Comparison of ENCODE assay signal across 10 mouse cellular contexts in the genomic region with DNA sequence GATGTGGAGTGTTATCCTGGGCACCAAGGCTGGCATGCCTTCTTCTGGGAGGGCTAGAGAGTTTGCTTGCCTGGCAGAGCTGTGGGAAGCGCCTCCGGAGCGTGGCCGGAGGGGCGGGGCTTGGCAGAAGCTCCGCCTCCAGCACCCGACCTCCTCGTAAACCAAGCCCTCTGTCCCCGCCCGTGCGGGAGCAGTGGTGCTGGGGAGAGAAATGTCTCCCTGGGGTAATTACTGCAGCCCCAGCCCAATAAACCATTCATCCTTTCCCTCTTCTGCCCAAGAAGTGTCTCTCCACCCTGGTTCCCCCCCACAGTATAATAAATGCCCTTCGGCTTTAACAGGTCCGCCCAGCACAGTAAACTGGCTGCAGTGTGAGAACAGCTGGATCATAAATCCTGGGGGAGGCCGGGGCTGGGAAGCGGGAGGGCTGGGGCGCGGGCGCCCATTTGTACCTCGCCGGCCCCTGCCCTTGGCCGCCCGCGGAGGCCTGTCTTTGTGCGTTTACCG. TPM values are rescaled to one million over a fixed set of nuclear protein-coding genes. Genes with fewer than 3 reads are reported as not detected.
DNase-seq lines count a peak whose midpoint lies in the region; ATAC-seq and TF ChIP-seq lines count a peak whose summit lies in the region.
"Had no signal": no experiment of that assay in that cellular context is flagged by ENCODE, and none has a peak within 500 bp of the region (broad histone marks: within the 10 kb centered on the region; RNA-seq: fewer than 3 reads in every experiment).

No protein-coding gene starts in this region.

- ATAC-seq in kidney, embryonic 14.5 days (ENCODE audit: low FRiP score, low TSS enrichment), result peak; percentile 57
- peak; percentile 21; the same call in 1 of the 2 replicates for ATAC-seq in limb, embryonic 14.5 days (ENCODE audit: low FRiP score, low read depth)
- peak; percentile 66 for ATAC-seq in neural tube, embryonic 11.5 days (ENCODE audit: insufficient read depth, low FRiP score, low TSS enrichment)

- peak overlapping the region; percentile 62 for H3K4me2 ChIP-seq in kidney, embryonic 14.5 days (replicated peaks; ENCODE audit: low read depth, low read length)
- H3K4me2 ChIP-seq in limb, embryonic 14.5 days (replicated peaks; ENCODE audit: low read depth, low read length, severe bottlenecking), result peak overlapping the region; percentile 58
- peak overlapping the region; percentile 94 for H3K4me2 ChIP-seq in neural tube, embryonic 11.5 days (ENCODE audit: low read depth)

- under 1% methylated on average over 19 of the region's 25 CpGs for WGBS in kidney, embryonic 14.5 days
- 2% methylated on average over 22 of the region's 25 CpGs for WGBS in limb, embryonic 14.5 days
- WGBS in neural tube, embryonic 11.5 days, result 1% methylated on average over 23 of the region's 25 CpGs

- peaks cover 28% of the 10 kb centered on the region; the same call in 1 of the 2 replicates for H3K4me1 ChIP-seq in kidney, embryonic 14.5 days (ENCODE audit: control insufficient read depth, insufficient read depth, low read length)
- peaks cover 10% of the 10 kb centered on the region for H3K4me1 ChIP-seq in limb, embryonic 14.5 days (ENCODE audit: control insufficient read depth, insufficient read depth, low read length)
- peaks cover 35% of the 10 kb centered on the region for H3K4me1 ChIP-seq in neural tube, embryonic 11.5 days (ENCODE audit: control insufficient read depth, insufficient read depth, low read length)

- H3K27me3 ChIP-seq in kidney, embryonic 14.5 days (ENCODE audit: control insufficient read depth, insufficient read depth, low read length), result peaks cover 48% of the 10 kb centered on the region
- H3K27me3 ChIP-seq in limb, embryonic 14.5 days (ENCODE audit: control insufficient read depth, insufficient read depth, low read length), result peaks cover 66% of the 10 kb centered on the region
- peaks cover 23% of the 10 kb centered on the region for H3K27me3 ChIP-seq in neural tube, embryonic 11.5 days (ENCODE audit: control insufficient read depth, insufficient read depth, low read length)

- no peak for TF ChIP-seq CTCF in gastrocnemius, adult 2 months (IDR thresholded peaks at IDR 0.05)

- no peak for TF ChIP-seq POLR2A in limb, embryonic 14.5 days (IDR thresholded peaks at IDR 0.05; ENCODE audit: borderline replicate concordance, extremely low read depth, insufficient read depth, insufficient read length)

- H3K9ac ChIP-seq in kidney, embryonic 14.5 days (ENCODE audit: low read depth, low read length), result no peak overlapping the region
- no peak overlapping the region for H3K9ac ChIP-seq in limb, embryonic 14.5 days (ENCODE audit: low read depth, low read length, severe bottlenecking)
- peak overlapping the region; percentile 63 for H3K9ac ChIP-seq in neural tube, embryonic 11.5 days (ENCODE audit: low read length)

- intact Hi-C loops in gastrocnemius, adult 2 months (cut with DNase I), result no loop called here

- DNase-seq in gastrocnemius, adult 2 months, result peak; percentile 53
- no peak for DNase-seq in gastrocnemius, adult 18-20 months (ENCODE audit: low spot score)
- peak; percentile 86 to 88 for DNase-seq in cerebellum, postnatal 10 days
- DNase-seq in frontal cortex, postnatal 36 days (ENCODE audit: low spot score in 2 of 2), result peak; percentile 80 to 84
- no peak for DNase-seq in limb, embryonic 14.5 days (ENCODE audit: low spot score)
- DNase-seq in neural tube, embryonic 11.5 days (ENCODE audit: low spot score), result peak; percentile 89
- peak; percentile 67 for DNase-seq in thymus, postnatal 4 days

- H3K36me3 ChIP-seq in kidney, embryonic 14.5 days (ENCODE audit: control insufficient read depth, insufficient read depth, low read length), result no peaks in the 10 kb centered on the region
- H3K36me3 ChIP-seq in limb, embryonic 14.5 days (ENCODE audit: control insufficient read depth, insufficient read depth, low read length), result no peaks in the 10 kb centered on the region
- peaks cover 3% of the 10 kb centered on the region; the same call in 1 of the 2 replicates for H3K36me3 ChIP-seq in neural tube, embryonic 11.5 days (ENCODE audit: control insufficient read depth, insufficient read depth, low read length)

- H3K27ac ChIP-seq in gastrocnemius, adult 2 months, result no peak overlapping the region
- no peak overlapping the region for H3K27ac ChIP-seq in kidney, embryonic 14.5 days (ENCODE audit: low read depth, low read length)
- H3K27ac ChIP-seq in limb, embryonic 14.5 days (replicated peaks; ENCODE audit: low read depth, low read length), result no peak overlapping the region
- H3K27ac ChIP-seq in neural tube, embryonic 11.5 days (ENCODE audit: low read depth, low read length), result peak overlapping the region; percentile 93

- H3K4me3 ChIP-seq in gastrocnemius, adult 2 months, result peak overlapping the region; percentile 54
- H3K4me3 ChIP-seq in kidney, embryonic 14.5 days (ENCODE audit: low read length), result peak overlapping the region; percentile 24
- H3K4me3 ChIP-seq in limb, embryonic 14.5 days (replicated peaks; ENCODE audit: low read length), result peak overlapping the region; percentile 28
- H3K4me3 ChIP-seq in neural tube, embryonic 11.5 days (ENCODE audit: low read depth, low read length), result peak overlapping the region; percentile 37

- no peaks in the 10 kb centered on the region for H3K9me3 ChIP-seq in kidney, embryonic 14.5 days (ENCODE audit: control insufficient read depth, low read length)
- no peaks in the 10 kb centered on the region for H3K9me3 ChIP-seq in limb, embryonic 14.5 days (ENCODE audit: control insufficient read depth, low read length)
- H3K9me3 ChIP-seq in neural tube, embryonic 11.5 days (ENCODE audit: control insufficient read depth, low read length), result no peaks in the 10 kb centered on the region

RNA-seq across cellular contexts. Expression of a gene that starts 40.7 kb away (rescaled TPM):
- not detected for total RNA-seq in gastrocnemius, adult 2 months (2021)
- total RNA-seq in gastrocnemius, adult 18-20 months (2021), result under 1 TPM in 1 of 2 experiments, not detected in 1; 0.11 TPM
- 1.8 and 2.5 TPM in 2 replicates for polyA plus RNA-seq in kidney, embryonic 14.5 days (2014; fragmentation: Nextera tagmentation; extraction: Ambion mirVana)
- polyA plus RNA-seq in limb, embryonic 14.5 days (2012; rRNA removed), result not detected in 2 replicates
- polyA plus RNA-seq in limb, embryonic 14.5 days (2014; fragmentation: Nextera tagmentation; extraction: Ambion mirVana), result not detected in 2 replicates
- polyA plus RNA-seq in neural tube, embryonic 11.5 days (2014; fragmentation: Nextera tagmentation; extraction: Ambion mirVana), result not detected in 2 replicates
- total RNA-seq: heart, postnatal 10 days had no signal
- polyA plus RNA-seq: C2C12 had no signal

Comparison
In these comparisons a context has a peak if more than half of its experiments do, and no peak if none do; other contexts are left out.
1. DNase-seq: peak in gastrocnemius, adult 2 months (single experiment), cerebellum, postnatal 10 days (2 of 2), frontal cortex, postnatal 36 days (2 of 2), neural tube, embryonic 11.5 days (single experiment) and thymus, postnatal 4 days (single experiment); none in gastrocnemius, adult 18-20 months (single experiment) and limb, embryonic 14.5 days (single experiment).
2. Peak in every context shown above with its lines, with median percentiles within 50 percentile points of each other: H3K4me3 ChIP-seq, ATAC-seq and H3K4me2 ChIP-seq.